Mouse (Mus musculus): Measurements from ENCODE around the gene Bet1.
A peak's percentile ranks its signal among the peaks of the same experiment; 100 is the strongest.

The Bet1 gene

DNA sequence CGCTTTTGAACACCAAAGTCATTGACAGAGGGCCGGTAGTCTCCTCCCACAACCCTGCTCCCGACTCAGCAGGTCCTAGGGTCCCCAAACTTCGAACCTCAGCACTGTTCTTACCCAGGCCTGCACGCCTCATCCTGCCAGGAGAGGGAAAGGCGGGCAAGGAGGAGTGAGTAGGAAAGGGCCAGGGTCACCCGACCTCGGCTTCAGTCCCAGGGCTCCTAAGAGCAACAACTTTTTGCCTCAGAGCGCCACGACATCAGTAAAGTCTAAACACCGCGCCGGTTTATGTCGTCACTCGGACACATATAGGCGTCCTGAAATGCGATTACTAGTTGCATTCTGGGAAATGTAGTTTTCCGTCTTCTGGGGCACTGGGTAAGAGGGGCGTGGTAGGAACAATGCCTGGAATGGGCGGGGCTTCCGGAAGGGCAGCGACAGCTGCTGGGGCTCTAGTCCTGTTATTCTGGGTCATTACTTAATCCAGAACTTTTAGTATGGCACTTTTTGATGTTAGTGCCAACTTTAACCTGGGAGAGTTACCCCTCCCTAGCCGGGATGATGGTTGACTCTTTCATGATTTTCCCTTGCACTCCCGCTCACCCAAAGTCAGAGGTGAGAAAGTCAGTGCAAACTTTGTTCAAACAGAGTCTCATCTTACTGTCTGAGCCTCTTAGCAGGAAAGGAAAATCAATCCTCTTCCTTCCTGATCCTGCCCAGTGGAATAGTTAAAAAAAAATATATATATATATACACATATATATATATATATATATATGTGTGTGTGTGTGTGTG is at the start of gene Bet1:
Gene Bet1 (minus strand): TSS at position 310 of the 792 bp plus-strand sequence.
- DNase-seq (ENCODE audit: extremely low read depth, low read depth, low spot score): peak; percentile 80

DNA sequence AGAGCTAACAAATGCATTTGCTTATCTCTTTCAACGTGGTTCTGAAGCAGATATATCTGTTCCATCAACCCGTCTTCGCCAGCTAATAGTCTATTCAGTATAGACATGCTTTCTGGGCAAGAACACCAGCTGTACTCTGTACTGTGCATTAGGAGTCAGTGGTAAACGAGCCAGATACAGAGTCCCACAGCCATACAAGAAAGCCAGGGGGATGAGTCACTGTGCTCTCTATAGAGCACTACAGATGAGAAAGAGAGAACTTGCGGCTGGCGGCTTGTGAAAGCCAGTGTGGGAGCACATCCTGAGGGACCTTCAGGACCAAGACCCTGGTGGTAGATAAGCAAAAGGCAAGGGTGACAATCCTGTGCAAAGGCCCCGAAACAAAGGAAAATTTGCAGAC is 45.5 kb upstream of the Bet1 start:
- no peak for DNase-seq (ENCODE audit: extremely low read depth, low read depth, low spot score)

DNA sequence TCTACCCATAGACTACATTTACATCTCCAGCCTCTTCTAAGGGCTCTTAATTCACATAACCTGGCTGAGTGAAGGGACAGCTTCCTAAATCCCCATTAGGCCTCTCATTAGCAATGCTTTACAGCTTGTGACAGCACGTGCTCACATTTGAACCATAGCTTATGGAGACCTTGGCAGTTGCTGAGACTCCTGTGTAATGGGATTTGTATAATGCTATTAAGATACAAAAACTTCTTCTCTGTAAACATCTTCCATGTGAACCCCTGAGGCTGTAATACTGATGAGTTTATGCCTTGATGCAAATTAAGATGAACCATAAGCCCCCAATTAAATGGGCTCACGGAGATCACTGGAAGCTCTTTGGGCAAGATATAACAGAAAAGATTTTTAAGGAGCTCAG is 44.4 kb upstream of the Bet1 start:
- DNase-seq (ENCODE audit: extremely low read depth, low read depth, low spot score): no peak

- no peak for DNase-seq (ENCODE audit: extremely low read depth, low read depth, low spot score)
Measured at GRCm38 (mm10) chr6:4118611-4119010, 31.8 kb upstream of the Bet1 start.

DNA sequence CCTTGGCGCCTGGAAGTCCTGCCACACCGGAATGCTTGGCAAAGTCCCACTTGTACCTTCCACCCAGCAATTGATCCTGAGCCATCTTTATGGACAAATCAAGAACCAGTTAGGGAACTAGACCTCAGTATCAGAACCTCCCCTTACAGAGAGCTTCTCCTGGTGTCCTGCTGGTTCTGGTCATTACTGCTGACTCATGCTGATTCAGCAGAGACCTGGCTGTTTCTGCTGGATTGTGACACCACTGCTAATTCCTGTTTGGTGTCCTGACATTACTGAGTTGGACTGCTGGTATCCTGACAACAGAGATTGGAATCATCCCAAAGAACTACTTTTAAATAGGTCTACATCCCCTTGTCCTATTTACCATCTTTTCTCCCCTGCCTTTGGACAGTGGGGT is 3.7 kb upstream of the Bet1 start:
- peak; percentile 85 for DNase-seq (ENCODE audit: extremely low read depth, low read depth, low spot score)

GRCm38 (mm10) chr6:4072281-4072680 is 14.5 kb downstream of the Bet1 start:
- DNase-seq (ENCODE audit: extremely low read depth, low read depth, low spot score): no peak

GRCm38 (mm10) chr6:4069714-4070113 is 17.1 kb downstream of the Bet1 start:
- DNase-seq (ENCODE audit: extremely low read depth, low read depth, low spot score): no peak

DNA sequence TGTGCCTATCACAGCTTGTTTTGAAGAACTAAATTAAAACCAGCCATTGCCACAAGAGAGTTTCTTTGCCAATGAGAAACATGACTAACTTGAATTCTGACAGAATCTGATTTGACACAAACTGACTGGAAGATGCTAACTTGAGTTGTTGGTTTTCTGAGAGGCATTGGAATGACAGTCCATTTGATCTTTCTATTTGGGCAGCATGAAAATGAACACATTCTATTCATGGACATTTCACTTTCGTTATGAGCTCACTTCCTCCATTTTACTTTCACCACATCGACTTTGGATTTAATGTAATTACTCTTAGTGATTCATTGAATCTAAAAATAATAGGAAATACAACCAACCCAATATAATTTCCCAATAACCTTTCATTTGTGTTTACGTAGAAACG is 32.4 kb downstream of the Bet1 start:
- no peak for DNase-seq (ENCODE audit: extremely low read depth, low read depth, low spot score)

DNA sequence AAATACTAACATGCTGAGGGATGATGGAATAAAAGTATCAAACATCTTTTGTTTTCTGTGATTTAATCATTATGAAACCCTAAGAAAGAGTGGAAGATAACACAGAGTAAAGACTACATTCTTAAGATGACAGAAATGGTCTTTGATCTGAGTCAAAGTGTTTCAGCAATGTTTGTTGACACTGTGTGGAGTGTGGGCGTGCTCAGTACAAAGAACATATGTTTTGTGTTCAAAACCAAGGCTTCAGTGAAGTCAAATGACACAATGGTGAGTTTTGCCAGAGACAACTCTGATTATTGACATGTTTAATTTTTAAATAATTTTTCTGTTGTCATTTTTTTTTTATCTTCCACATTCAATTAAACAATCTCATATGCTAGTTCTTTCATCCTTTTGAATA is 33.9 kb downstream of the Bet1 start:
- DNase-seq (ENCODE audit: extremely low read depth, low read depth, low spot score): no peak

DNA sequence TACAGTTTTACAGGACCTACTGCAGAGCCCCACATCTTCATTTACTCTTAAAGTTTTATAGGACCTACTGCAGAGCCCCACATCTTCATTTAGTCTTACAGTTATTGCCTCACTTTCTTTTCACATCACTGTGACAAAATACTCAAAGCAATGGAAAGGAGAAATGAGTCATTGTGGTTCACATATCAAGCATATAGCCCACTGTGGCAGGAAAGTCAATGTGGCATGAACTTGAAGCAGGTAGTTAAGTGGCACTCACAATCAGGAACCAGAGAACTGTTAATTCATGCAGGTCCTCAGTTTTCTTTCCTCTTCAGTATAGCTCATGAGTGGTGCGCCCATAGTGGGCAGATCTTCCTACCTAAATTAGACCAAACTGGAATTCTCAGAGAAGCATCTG is 39.6 kb downstream of the Bet1 start:
- no peak for DNase-seq (ENCODE audit: extremely low read depth, low read depth, low spot score)

- no peak for DNase-seq (ENCODE audit: extremely low read depth, low read depth, low spot score)
Measured at GRCm38 (mm10) chr6:4041821-4042220, 45.0 kb downstream of the Bet1 start.

DNA sequence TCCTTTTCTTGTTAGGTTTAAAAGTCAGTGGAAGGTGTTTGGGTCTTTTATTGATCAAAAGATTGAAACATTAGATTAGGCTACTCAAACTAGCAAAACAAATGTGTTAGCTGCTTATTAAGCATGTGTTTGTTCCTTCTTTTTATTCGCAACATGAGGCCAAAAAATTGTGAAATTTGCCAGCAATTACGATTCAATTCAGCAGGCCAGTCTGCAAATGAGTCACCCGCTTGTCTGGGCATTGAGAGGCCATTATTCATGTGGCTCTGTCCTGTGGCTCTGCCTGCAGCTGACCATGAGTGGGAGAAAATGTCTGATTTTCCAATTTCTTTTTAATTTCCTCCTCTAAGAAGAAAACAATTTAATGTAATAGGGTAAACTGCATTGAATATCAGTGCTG is 55.8 kb downstream of the Bet1 start:
- no peak for DNase-seq (ENCODE audit: extremely low read depth, low read depth, low spot score)

Data from fat pad, adult 2 months (tissue).